Mouse (Mus musculus) right cerebral cortex, adult 18-20 months (tissue): ENCODE data around the gene Nmnat3.

ENCODE experiments used
- DNase-seq: peaks from one replicate; pipeline ENCODE4 v3.0.0; 2022; ENCODE audit warnings: mixed read lengths

Nmnat3 gene

DNA sequence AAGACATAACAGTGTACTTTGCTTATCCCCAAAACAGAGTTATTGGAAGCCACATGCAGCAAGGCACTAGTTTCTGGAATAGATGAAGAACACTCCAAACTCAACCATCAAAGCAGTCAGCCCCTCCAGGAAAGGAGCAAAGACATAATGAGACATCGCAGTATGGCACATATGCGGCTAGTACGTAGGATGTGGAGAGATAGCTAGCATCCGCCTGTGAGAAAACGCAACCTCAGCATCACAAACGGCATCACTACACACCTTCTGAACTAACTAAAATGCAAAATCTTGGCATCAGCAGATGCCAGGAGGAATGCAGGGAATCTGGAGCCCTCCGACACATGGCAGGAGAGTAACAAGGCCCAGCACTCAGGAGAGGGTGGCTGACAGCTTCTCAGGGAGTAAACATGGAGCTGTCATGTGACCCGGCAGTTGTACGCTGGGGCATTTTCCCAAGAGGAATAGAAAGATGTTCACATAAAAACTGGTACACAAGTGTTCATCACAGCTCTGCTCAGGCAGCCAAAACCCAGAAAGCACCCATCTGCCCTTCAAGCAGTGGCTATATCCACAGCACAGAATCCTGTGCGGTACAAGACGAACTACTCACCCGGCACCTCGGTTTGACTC lies 80.2 kb downstream of the Nmnat3 start:
- DNase-seq: peak; percentile 43

DNA sequence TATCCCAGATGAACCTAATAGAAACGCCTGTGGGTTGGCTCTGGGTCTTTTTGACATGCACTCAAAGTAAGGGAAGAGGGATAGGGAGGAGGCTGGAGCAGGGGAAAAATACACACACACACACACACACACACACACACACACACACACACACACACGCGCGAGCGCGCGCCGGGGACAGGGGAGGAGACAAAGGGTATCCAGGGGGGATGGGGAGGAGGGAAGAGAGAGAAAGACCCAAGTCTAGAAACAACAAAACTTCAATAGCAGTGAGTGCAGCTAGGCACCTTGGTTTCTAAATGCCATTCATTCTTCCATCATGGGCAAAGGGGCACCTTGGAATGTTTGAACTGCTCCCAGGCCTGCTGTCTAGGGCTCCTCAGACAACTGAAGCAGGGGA lies 82.5 kb downstream of the Nmnat3 start:
- no peak for DNase-seq

DNA sequence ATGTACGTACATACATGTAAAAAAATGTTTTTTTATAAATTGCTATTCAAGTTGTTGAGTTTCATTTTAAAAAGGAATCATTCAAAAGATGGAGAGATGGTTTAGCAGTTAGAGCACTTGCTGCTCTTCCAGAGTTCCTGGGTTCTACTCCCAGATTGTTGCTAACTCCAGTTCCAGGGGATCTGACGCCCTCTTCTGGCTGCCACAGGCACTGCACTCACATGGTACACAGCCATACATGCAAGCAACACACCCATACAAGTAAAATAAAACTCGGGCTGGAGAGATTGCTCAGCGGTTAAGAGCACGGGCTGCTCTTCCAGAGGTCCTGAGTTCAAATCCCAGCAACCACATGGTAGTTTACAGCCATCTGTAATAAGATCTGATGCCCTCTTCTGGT lies 86.1 kb downstream of the Nmnat3 start:
- DNase-seq: no peak

DNA sequence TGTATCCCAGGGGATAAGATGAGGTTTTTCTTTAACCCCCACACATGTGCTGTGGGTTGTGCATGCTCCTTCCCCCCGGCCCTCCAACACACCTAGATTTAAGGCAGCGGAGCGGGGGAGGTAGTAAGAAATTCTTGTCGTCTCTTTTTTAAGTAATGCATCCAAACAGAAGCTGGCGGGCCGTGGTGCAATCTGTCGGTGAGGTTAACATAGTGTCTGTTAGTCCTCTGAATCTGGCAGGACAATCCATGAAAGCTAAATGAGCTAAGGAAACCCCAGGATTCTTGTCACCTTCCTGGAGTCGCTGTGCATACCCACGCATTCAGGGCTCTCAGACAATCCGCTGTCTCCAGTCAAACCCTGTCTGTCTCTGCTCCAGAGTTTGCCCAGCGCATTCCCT lies 87.7 kb downstream of the Nmnat3 start:
- DNase-seq: peak; percentile 51

DNA sequence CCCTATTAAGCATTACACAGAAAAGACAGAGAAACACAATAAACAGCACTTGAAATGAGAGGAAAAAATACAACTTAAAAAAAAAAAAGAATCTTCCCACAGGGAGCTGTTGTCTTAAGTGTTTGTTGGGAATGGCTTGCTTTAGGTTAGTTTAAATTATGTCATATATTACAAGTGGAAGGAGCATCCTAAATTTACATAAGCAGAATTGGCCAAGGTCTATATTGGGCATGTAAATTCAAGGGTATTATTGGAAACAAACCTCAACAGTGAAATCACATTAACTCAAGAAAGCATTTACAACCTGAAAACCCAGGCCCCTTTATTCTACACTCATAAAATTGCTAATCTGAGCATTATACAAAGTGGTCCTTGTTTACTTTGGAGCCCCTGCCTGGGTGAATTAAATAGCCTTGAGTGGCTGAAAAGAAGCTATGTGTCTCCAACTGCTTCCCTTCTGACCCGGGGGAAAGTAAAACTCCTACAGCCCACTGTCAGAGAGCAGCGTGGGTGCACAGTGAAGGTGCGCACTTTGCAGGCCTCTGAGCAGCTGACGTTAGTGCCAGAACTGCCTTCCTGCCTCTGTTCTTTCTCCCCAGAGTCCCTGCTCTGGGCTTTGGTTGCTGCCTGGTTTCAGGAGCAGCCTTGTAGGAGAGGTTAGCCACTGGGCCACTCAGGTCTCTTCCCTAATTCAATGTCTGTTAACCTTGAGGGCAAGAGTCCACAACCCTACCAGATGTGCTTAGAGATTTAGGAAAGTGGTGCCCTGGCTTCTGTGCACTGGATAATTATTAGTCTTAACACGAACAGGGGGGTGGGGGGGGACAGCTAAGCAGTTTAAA lies 88.3 kb downstream of the Nmnat3 start:
- no peak for DNase-seq

DNA sequence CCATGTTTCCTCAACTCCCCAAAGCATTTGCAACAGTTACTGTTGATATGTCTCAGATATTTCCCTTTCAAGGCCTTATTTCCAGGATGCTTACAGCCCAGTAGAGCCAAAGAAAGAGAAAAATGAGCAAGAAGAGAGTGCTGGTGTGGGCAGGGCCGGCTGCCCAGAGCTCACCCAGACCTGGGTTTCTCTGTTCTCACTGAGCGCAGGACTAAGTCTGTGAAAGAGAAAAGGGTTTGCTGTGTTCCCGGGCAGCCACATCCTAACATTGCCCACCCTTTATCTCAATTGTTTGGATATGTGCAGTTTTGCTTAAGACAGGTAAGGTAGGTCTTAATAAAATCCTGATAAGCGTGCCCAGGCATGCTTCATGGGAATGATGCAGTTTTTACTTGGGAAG lies 92.5 kb downstream of the Nmnat3 start:
- DNase-seq: no peak

DNA sequence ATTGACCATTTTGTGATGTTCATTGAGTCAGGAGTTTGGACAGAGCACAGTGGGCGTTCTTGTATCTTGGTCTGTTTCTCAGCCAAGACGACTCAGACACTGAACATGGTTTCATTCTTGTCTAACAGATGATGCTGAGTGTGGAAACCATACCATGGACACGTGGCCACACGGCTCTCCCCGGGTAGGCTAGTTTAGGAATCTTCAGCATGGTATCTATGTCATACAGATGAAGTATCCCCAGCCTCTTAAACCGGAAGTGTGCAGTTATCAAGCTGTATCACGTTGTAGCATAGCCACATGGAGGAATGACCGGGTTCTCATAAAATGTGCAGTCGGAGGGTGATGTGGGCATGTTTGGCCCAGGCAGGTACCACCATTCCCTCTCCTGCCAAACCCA lies 93.4 kb downstream of the Nmnat3 start:
- no peak for DNase-seq

DNA sequence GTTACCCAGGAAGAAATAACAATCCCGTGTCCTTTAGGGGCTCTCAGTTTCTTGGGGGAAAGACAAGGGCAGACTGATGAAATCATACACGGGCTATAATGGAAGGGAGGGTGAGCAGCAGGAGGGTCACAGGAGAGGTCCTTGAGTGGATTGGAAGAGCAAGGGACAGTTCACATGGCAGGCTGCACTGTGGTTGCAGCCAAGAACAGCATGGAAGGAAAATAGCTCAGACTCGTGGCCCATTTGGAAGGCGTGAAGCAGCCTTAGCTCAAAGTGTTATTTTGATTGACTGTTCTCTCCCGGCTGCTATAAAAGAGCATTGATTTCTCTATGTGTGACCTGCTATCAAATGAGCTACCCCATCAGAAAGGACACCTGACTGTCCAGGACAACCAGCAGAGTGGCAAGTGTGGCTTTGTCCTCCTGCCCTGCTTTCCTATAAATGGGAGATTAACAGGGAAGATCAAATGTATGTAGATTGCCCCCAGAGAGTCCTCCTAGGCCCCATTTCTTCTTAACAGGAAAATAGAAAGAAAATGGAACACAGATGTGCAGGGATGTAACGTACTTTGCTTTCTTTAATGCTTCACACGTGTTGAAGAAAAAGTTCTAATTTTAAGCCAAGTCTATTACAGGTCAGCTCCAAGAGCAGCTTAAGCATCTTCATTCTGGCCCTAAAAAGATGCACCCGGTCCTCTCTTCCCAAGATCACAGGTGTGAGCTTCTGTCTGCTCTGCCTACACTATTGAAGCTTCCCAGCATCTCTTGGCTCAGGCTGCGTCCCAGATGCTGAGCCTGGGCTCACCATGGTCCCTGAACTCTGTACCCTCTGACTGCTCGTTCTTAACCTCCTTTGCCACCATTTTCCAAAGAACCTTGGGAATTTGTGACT lies 100.8 kb downstream of the Nmnat3 start:
- peak; percentile 30 for DNase-seq

DNA sequence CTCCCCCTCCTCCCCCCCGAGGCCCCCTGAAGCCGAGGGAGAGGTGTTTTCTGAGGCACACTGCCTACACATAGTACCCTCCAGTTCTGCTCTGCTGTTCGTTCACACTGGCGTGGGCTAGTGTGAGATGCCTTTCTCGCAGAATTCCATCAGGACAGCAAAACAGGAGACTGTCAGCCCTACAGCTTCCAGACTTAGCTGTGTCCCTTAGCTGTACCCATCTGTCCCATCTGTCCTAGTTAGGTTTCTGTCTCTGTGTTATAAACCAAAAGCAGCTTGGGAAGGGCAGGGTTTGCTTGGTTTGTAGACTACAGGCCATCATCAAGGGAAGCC lies 101.4 kb downstream of the Nmnat3 start:
- peak; percentile 82 for DNase-seq

DNA sequence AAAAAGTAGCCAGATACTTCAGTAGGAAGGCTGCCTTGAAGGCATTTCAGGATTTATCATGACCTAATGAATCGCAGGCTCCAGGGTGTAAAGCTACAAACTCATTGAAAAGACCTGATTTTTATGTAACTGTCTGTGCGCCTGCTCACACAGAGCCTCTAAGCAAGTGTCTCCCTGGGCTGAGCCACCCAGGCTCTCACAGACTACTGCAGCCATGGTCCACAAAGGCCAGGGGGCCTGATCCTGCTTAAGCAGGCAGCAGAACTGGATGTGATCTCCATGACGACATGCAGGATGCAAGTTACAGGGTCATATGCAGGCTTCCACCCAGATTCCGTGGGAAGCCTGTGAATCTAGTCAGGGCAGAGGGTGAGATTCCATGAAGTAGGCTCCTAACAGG lies 106.3 kb downstream of the Nmnat3 start:
- DNase-seq: no peak

DNA sequence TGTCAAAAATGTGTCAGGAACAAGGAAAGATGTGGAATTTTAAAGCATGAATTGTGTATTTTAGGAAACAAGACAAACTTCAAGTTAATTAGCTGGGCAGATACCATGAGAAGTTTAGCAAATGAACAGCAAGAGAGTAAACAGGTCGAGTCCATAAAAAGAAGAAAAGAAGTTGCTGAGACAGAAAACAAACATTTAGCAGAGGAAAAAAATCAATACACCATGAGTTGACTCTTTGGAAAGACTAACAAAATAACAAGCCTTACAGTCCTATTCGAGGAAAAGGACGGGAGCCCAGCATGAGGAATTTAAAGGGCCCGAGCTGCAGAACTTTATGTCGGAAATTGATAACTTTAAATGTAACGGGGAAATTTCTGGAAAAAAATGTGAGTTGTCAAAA lies 110.0 kb downstream of the Nmnat3 start:
- DNase-seq: no peak

DNA sequence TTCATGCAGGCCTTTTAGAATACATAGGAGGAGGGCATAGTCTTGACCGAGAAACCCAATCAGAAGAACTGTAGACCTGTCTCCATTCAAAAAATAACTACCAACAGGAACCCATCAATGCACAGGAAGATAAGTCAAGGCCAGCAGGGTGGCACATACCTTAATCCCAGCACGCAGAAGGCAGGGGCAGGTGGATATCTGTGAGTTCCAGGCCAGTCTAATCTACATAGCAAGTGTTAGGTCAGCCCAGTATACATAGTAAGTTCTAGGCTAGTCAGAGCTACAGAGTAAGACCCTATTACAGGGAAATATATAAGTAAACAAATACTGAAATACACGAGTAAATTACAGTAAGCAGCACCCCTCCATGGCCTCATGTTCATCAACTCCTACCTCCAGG lies 110.6 kb downstream of the Nmnat3 start:
- DNase-seq: no peak

DNA sequence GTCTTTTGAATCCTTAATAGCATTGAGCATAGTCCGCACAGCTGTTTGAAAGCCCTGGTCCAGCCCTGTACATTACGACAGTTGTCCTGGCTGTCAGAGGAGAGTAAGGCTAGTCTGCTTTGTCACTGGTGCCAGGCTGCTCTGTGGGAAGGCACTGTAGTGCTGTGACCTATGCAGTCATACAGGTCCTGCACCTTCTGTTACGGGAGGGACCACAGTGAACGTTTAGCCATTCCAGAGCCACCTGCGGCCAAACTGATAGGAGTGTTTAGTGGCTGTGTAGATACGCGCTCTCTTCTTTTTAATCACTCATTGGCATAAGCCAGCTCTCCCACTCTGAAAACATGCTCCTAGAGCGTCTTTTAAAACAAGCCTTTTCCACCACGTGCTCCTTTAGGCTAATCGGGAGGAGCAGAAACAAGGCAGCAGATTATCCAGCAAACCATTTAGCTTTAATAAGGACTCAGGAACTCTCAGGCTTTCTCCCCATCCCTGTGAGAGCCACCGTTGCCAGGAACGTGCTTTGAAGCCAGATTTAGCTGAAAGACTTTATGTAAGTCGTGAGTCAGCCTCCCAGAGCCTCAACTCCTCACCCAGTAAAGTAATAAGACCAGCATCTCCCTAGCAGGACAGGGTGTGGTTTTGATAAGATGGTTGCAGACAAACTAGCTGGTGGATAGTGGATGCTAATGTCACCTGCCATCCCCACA lies 113.1 kb downstream of the Nmnat3 start:
- DNase-seq: peak; percentile 83

DNA sequence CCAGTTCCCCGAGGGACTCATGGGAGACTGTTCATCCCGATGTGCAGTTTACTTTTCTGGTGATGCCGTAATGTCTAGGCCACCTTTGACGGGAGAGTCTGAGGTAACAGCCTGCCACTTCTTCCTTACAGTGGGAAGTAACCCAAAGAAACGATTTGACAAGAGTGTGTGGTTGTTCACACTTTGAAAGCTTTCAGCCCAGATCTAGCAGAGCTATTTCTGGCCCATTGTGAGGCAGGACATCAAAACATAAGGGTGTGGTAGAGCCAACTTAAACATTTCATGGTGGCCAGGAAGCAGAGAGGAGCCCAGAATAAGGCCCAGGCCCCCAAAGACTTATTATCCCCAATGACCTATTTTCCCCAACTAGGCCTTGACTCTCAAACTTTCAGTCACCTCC lies 114.4 kb downstream of the Nmnat3 start:
- no peak for DNase-seq

DNA sequence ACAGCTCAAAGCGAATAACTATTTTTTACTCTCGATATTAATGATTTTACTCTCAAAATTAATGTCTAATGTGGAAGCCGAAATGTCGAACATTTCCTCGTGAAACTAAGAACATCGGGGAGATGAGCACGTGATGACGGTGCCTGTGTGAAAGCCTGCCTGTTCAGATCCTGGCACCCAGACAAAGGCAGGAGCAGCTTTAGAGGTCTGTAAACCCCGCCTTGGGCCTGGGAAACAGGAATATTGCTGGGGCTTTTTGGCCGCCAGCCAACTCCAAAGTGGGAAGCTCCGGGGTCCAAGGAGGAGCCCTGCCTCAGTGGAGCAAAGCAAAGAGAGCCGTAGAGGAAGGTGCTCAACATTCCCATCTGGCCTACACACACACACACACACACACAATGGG lies 120.5 kb downstream of the Nmnat3 start:
- DNase-seq: no peak

DNA sequence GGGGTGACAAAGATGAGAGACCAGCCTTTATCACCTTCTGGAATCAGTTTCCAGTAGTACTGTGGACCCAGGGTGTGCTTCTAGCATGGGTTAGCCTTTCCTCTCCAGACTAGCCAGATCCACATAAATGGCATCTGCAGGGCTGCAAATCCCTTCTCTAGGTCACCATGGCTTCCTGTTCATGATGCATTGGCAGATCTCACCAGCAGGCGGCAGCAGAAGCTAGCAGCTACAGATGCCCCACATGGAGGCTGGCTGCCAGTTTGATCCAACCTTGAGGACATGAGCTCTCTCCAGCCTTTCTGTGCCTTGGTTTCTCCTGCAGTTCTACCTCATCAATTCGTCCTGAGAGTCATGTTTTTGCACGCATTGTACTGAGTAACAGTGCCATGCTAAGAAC lies 121.9 kb downstream of the Nmnat3 start:
- DNase-seq: peak; percentile 79

DNA sequence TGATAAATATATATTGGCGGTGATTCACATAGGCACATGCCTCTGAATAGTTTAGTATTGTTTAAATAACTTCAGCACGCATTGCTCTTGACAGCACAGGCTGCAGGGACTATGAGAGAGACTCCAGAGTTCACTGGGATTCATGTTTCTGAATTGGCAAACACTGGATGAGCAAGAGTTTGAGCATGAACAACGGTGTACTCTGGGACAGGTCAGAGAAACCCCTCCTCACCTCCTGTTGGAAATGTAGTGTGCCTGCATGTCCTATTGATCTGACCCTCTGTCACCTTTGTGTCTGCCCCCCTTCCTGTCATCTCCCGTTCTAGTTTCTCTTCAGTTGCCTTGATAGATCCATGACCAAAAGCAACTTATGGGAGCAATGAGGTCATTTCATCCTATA lies 128.2 kb downstream of the Nmnat3 start:
- no peak for DNase-seq

DNA sequence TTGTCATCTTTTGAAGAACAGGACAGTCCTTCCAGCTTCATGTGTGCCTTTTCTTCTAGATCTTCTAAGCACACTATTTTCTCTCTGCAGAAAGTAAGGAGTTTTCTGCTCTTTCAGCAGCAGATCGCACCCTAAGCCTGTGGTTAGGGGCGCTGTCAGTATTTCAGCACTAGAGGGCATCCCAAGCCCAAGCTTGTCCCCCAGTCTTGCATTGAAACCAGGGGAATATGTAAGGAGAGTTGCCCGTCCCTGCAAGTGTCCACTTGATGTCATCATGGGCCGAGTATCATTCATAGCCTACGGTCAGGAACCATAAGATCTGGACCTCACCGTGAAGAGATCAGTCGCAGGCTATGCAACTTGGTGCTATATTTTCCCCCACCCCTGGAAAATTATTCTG lies 130.7 kb downstream of the Nmnat3 start:
- no peak for DNase-seq

DNA sequence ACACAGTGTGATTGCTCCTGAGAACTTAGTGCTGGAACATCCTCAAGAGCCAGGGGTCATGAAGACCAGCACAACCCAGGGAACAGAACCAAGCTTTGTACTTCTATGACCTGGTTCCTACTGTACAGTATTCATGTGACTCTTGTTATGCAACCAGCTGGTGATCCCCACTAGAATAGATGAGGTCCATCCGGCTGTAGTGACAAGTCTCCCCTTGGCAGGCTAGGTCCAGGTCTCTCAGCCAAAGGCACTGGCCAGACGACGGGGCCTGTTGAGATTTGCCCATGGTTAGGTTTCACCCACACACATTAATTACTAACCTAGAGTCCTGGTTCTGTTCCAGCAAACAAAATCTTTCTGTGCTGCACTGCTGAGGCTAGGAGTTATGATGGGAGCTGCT lies 131.1 kb downstream of the Nmnat3 start:
- no peak for DNase-seq

DNA sequence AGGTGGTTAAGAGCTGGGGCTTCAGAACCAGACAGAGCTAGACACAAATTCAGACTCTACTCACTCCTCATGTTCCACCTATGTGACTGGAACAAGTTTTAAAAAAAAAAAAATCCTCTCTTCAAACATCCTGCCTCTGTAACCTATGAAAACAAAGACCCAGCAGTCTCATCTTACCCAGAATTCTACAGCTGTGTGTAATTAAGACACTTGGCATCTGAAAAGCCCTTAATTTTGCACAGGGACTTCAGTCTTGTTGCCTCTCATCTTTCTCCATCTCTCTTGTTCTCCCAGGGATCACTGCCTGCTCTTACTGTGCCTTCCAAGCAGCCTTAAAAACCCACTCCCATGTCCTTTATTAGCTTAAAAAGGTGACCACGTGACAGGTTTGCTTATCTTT lies 133.4 kb downstream of the Nmnat3 start:
- no peak for DNase-seq

DNA sequence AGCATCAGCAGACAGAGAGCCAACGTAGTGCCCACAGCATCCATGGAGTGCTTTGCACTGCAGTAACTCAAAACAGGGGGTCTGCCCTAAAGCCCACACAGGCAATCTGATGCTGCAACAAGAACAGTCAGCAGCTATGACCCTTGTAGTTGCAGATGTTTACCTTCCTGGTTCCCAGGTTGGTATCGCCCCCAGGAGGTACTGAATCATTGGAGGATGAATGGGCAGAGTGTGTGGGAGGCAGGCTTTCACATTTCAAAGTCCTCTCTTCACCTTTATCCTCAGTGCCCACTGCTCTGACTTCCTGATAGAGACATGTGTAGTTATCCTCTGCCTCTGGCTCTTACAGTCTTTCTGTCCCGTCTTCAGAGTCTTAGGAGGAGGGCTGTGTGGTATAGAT lies 134.7 kb downstream of the Nmnat3 start:
- DNase-seq: no peak

DNA sequence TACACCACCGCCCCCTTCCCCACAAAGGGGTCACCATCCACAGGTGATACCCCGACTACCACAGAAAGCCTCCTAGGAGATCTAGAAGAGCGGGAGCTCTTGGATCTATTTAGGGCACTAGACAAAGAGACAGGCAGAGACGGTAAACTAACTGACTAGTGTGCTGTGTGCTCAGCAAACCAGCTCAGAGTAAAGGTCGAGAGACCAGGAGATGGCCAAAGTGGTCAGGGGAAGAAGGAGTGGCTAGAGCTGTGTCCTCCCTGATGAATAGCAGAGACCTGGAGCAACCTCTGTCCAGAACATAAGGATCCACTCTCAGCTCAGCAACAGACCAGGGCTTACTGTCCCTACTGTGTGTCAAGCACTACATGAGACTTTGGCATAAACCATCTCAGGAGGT lies 135.4 kb downstream of the Nmnat3 start, which contains the start of gene Rbp1:
Gene Rbp1 (plus strand): TSS at position 306 of the 400 bp plus-strand sequence.
- DNase-seq: no peak

DNA sequence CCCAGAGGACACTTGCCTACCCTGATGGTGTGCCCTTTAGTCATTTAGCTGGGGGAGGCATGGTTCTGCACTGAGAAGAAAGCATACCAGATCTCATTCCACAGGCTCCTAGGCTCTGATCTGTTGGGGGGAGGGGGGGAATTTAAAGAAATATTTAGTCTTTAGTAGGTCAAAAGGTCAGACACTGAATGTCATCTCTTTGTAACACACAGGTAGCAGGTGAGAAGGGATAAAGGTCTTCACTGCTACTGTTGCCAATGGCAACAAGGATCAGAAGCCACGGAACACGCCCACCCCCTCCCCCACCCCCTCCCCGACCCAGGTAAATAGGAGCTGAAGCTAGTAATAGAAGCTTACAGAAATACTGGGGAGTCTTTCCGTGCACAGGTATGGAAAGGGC lies 136.5 kb downstream of the Nmnat3 start:
- DNase-seq: no peak
